Mouse (Mus musculus): ENCODE measurements at regions not wholly inside any gene's neighbourhood (a gene's known extent, or its start where the extent isn't known, plus 50 kb on each side); places are given as distances from the start of the nearest gene placed in this dataset.

DNA sequence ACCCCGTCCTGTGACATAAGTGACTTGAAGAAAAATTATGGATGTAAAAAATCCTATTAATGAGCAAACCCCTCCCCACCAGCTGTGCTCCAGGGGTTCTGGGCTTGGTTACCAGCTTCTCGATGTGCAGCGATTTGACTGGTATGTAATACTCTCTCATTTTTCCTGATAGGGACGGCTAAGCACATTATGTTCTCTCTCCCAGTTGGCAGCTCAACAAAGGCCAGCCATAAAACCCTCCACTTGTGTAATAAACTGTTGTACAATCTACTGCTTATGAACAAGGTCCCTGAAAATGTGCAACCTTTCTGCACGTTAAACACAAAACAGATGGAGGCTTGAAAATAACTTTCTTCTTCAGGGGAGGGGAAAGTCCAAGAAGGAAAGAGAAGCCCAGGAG is 98.0 kb upstream of the Myocd start:
- TF ChIP-seq POLR2A (IDR thresholded peaks at IDR 0.05; ENCODE audit: borderline replicate concordance, extremely low read depth, insufficient read depth, insufficient read length, poor library complexity, severe bottlenecking) = no peak
- no peak for TF ChIP-seq CTCF (IDR thresholded peaks at IDR 0.05; ENCODE audit: borderline replicate concordance, extremely low read depth, insufficient read depth, insufficient read length)

Data from brain, embryonic 14.5 days (tissue).